Mouse (Mus musculus) kidney, embryonic 14.5 days (tissue): ENCODE measurements around the gene Kpna1. TPM values are rescaled to one million over a fixed set of nuclear protein-coding genes. Genes with fewer than 3 reads are reported as not detected.
"Not testable (repeated sequence)": the region's sequence is repeated elsewhere in the genome, so short reads cannot be mapped to it uniquely, and the experiment has no call there.

ENCODE experiments used
- ATAC-seq: fragments of 200-750 bp; cut with Nextera tagmentation; 2 replicates; pipeline ENCODE4 v1.8.0; 2017; ENCODE audit warnings: moderate number of reproducible peaks, mild to moderate bottlenecking, moderate TSS enrichment, moderate library complexity; ENCODE audit not compliant: low FRiP score, low TSS enrichment
- H3K27ac ChIP-seq: fragments of 300-500 bp; sonication (generic); 2 replicates; pipeline ENCODE4 v1.5.1; 2014; ENCODE audit warnings: low read depth, mild to moderate bottlenecking, low read length, moderate library complexity, mixed read lengths
- H3K27me3 ChIP-seq: fragments of 300-500 bp; sonication (generic); 2 replicates; pipeline ENCODE4 v1.6.1; 2014; ENCODE audit warnings: mild to moderate bottlenecking, low read length; ENCODE audit not compliant: control insufficient read depth, insufficient read depth
- H3K36me3 ChIP-seq: fragments of 300-500 bp; sonication (generic); 2 replicates; pipeline ENCODE4 v1.6.1; 2014; ENCODE audit warnings: low read length, mixed read lengths; ENCODE audit not compliant: control insufficient read depth, insufficient read depth
- H3K4me1 ChIP-seq: fragments of 300-500 bp; sonication (generic); 2 replicates; pipeline ENCODE4 v1.6.1; 2014; ENCODE audit warnings: low read length, mixed read lengths; ENCODE audit not compliant: control insufficient read depth, insufficient read depth
- H3K4me2 ChIP-seq: fragments of 300-500 bp; sonication (generic); replicated peaks from 2 replicates; pipeline ENCODE4 v1.6.1; 2014; ENCODE audit warnings: low read depth, mild to moderate bottlenecking, low read length
- H3K4me3 ChIP-seq: fragments of 300-500 bp; sonication (generic); 2 replicates; pipeline ENCODE4 v1.5.1; 2014; ENCODE audit warnings: mild to moderate bottlenecking, low read length
- H3K9ac ChIP-seq: fragments of 300-500 bp; sonication (generic); 2 replicates; pipeline ENCODE4 v1.6.1; 2014; ENCODE audit warnings: low read depth, mild to moderate bottlenecking, low read length, moderate library complexity
- H3K9me3 ChIP-seq: fragments of 300-500 bp; sonication (generic); 2 replicates; pipeline ENCODE4 v1.6.1; 2016; ENCODE audit warnings: low read length; ENCODE audit not compliant: control insufficient read depth
- WGBS: fragments of 180-500 bp; shearing (Covaris S2); extraction: QIAGEN DNeasy Blood & Tissue Kit; methylation state at CpG from one replicate; pipeline ENCODE4 v1.1.7; 2014; 5-methylcytosine and 5-hydroxymethylcytosine counted together
- polyA plus RNA-seq: library from polyadenylated mRNA; unstranded; fragments of >200 nt; fragmentation: Nextera tagmentation; extraction: Ambion mirVana; gene quantifications from 2 replicates; pipeline ENCODE4 v1.2.1, GENCODE M21; 2014

Kpna1 gene
- 25.1 and 44.6 TPM in 2 replicates for polyA plus RNA-seq

- H3K27me3 ChIP-seq, H3K4me1 ChIP-seq, H3K9ac ChIP-seq, H3K9me3 ChIP-seq, H3K4me2 ChIP-seq, H3K27ac ChIP-seq, H3K36me3 ChIP-seq, H3K4me3 ChIP-seq, ATAC-seq: not testable (repeated sequence)
- 95% methylated on average over 1 of the region's 1 CpGs for WGBS
Measured at GRCm38 (mm10) chr16:35978450-35978849, at the start of gene Kpna1. TSS of gene Kpna1 (plus strand) at chr16:35978750.

- H3K9ac ChIP-seq: no peak overlapping the region
- ATAC-seq: no peak
- H3K4me3 ChIP-seq: no peak overlapping the region
- 89% methylated on average over 19 of the region's 19 CpGs for WGBS
- H3K4me2 ChIP-seq: no peak overlapping the region
- no peaks in the 10 kb centered on the region for H3K9me3 ChIP-seq
- H3K27ac ChIP-seq: no peak overlapping the region
- H3K4me1 ChIP-seq: no peaks in the 10 kb centered on the region
- no peaks in the 10 kb centered on the region for H3K27me3 ChIP-seq
- no peaks in the 10 kb centered on the region for H3K36me3 ChIP-seq
Measured at GRCm38 (mm10) chr16:35932179-35933055, 46.1 kb upstream of the Kpna1 start.

GRCm38 (mm10) chr16:35933181-35933580, 45.4 kb upstream of the Kpna1 start:
- no peak overlapping the region for H3K9ac ChIP-seq
- no peaks in the 10 kb centered on the region for H3K36me3 ChIP-seq
- no peak overlapping the region for H3K27ac ChIP-seq
- no peaks in the 10 kb centered on the region for H3K4me1 ChIP-seq
- no peak for ATAC-seq
- no peaks in the 10 kb centered on the region for H3K27me3 ChIP-seq
- 88% methylated on average over 10 of the region's 10 CpGs for WGBS
- no peak overlapping the region for H3K4me3 ChIP-seq
- H3K9me3 ChIP-seq: no peaks in the 10 kb centered on the region
- no peak overlapping the region for H3K4me2 ChIP-seq

GRCm38 (mm10) chr16:35938211-35939151, 40.1 kb upstream of the Kpna1 start, which contains the start of the genes Parp9 and Dtx3l:
TSS of gene Parp9 (plus strand) at chr16:35938470.
TSS of gene Dtx3l (minus strand) at chr16:35939151.
- Histone ChIP-seq H3K27me3 (no peaks in the 10 kb centered on the region), H3K9me3 (no peaks in the 10 kb centered on the region), H3K4me3 (peak within 1 kb of the TSS; percentile 58), H3K27ac (no peak within 1 kb of the TSS), H3K36me3 (no peaks in the 10 kb centered on the region), H3K4me2 (peak within 1 kb of the TSS; percentile 86), H3K9ac (peak within 1 kb of the TSS; percentile 65), H3K4me1 (no peaks in the 10 kb centered on the region)
- 2% methylated on average over 52 of the region's 52 CpGs for WGBS
- peak; percentile 66 for ATAC-seq

GRCm38 (mm10) chr16:35939261-35939660, 39.3 kb upstream of the Kpna1 start:
- H3K27ac ChIP-seq: no peak overlapping the region
- no peaks in the 10 kb centered on the region for H3K4me1 ChIP-seq
- no peak for ATAC-seq
- H3K27me3 ChIP-seq: no peaks in the 10 kb centered on the region
- H3K4me3 ChIP-seq: peak overlapping the region; percentile 58
- no peaks in the 10 kb centered on the region for H3K36me3 ChIP-seq
- no peaks in the 10 kb centered on the region for H3K9me3 ChIP-seq
- H3K9ac ChIP-seq: peak overlapping the region; percentile 65
- peak overlapping the region; percentile 86 for H3K4me2 ChIP-seq
- WGBS: 7% methylated on average over 6 of the region's 6 CpGs

GRCm38 (mm10) chr16:35939690-35940089, 38.9 kb upstream of the Kpna1 start:
- Histone ChIP-seq H3K4me1 (no peaks in the 10 kb centered on the region), H3K27me3 (no peaks in the 10 kb centered on the region), H3K27ac (no peak overlapping the region), H3K4me3 (peak overlapping the region; percentile 58), H3K4me2 (peak overlapping the region; percentile 86), H3K9ac (no peak overlapping the region), H3K36me3 (no peaks in the 10 kb centered on the region), H3K9me3 (no peaks in the 10 kb centered on the region)
- WGBS: 17% methylated on average over 9 of the region's 9 CpGs
- peak; percentile 58; the same call in 1 of the 2 replicates for ATAC-seq

GRCm38 (mm10) chr16:35941382-35941781, 37.2 kb upstream of the Kpna1 start:
- no peaks in the 10 kb centered on the region for H3K27me3 ChIP-seq

GRCm38 (mm10) chr16:35949264-35949663, 29.3 kb upstream of the Kpna1 start:
- no peaks in the 10 kb centered on the region for H3K4me1 ChIP-seq
- no peak overlapping the region for H3K27ac ChIP-seq
- no peak overlapping the region for H3K4me3 ChIP-seq
- no peaks in the 10 kb centered on the region for H3K9me3 ChIP-seq
- H3K27me3 ChIP-seq: no peaks in the 10 kb centered on the region
- no peak overlapping the region for H3K4me2 ChIP-seq
- no peak for ATAC-seq
- no peaks in the 10 kb centered on the region for H3K36me3 ChIP-seq
- H3K9ac ChIP-seq: no peak overlapping the region
- WGBS: 84% methylated on average over 5 of the region's 5 CpGs

More at GRCm38 (mm10) chr16:35941382-35941781, 37.2 kb upstream of the Kpna1 start:
- Histone ChIP-seq H3K36me3 (no peaks in the 10 kb centered on the region), H3K9ac (no peak overlapping the region), H3K4me3 (no peak overlapping the region), H3K4me1 (no peaks in the 10 kb centered on the region), H3K9me3 (no peaks in the 10 kb centered on the region), H3K27ac (no peak overlapping the region), H3K4me2 (no peak overlapping the region)
- no peak for ATAC-seq
- WGBS: 87% methylated on average over 7 of the region's 7 CpGs
